8 mouse cellular contexts compared by ENCODE assay signal in genomic region chr1:93343504-93344047, GRCm38 (mm10). TPM values are rescaled to one million over a fixed set of nuclear protein-coding genes. Genes with fewer than 3 reads are reported as not detected.
DNase-seq lines count a peak whose midpoint lies in the region; ATAC-seq and TF ChIP-seq lines count a peak whose summit lies in the region.

No protein-coding gene starts in this region.

- no peaks in the 10 kb centered on the region for H3K36me3 ChIP-seq in lung, postnatal 0 days (ENCODE audit: insufficient read depth, low read length)

- 1% methylated on average over 39 of the region's 39 CpGs for WGBS in lung, postnatal 0 days

- TF ChIP-seq CTCF in lung, postnatal 0 days (IDR thresholded peaks at IDR 0.05): peak; percentile 67

- H3K4me3 ChIP-seq in lung, postnatal 0 days (ENCODE audit: low read depth, low read length): peak overlapping the region; percentile 91

- H3K9me3 ChIP-seq in lung, postnatal 0 days (ENCODE audit: low read length): no peaks in the 10 kb centered on the region

- no peak for TF ChIP-seq EP300 in lung, postnatal 0 days (IDR thresholded peaks at IDR 0.05)

- peak overlapping the region; percentile 84 for H3K4me2 ChIP-seq in lung, postnatal 0 days (replicated peaks; ENCODE audit: low read depth, low read length)

- H3K4me1 ChIP-seq in lung, postnatal 0 days (ENCODE audit: insufficient read depth, low read depth, low read length): peaks cover 7% of the 10 kb centered on the region; the same call in 1 of the 2 replicates

- DNase-seq in MN1 (ENCODE audit: low spot score): peak; percentile 97
- DNase-seq in cerebellum, adult 8-10 months: peak; percentile 91
- DNase-seq in forelimb bud, embryonic 11.5 days (ENCODE audit: low read depth, low spot score): peak; percentile 96
- peak; percentile 90 for DNase-seq in layer of hippocampus, adult 9-10 months (ENCODE audit: low spot score)
- peak; percentile 98 for DNase-seq in lung, postnatal 0 days (ENCODE audit: low spot score)
- DNase-seq in retina, adult 2 months (ENCODE audit: low read depth, low spot score): peak; percentile 88
- peak; percentile 91 for DNase-seq in thymus, postnatal 4 days

- ATAC-seq in hematopoietic stem cell, adult 5-6 weeks (replicated peaks in 1 of 2; ENCODE audit: insufficient read depth in 1 of 2, low FRiP score in 2 of 2, low TSS enrichment in 1 of 2, low read depth in 1 of 2, poor library complexity in 2 of 2, severe bottlenecking in 2 of 2): peak; percentile 95 to 96
- ATAC-seq in lung, postnatal 0 days: peak; percentile 96

- no peaks in the 10 kb centered on the region for H3K27me3 ChIP-seq in lung, postnatal 0 days (replicated peaks; ENCODE audit: insufficient read depth, low read length)

- peak overlapping the region; percentile 75 for H3K9ac ChIP-seq in lung, postnatal 0 days (replicated peaks; ENCODE audit: low read depth)

- peak overlapping the region; percentile 61; the same call in 1 of the 2 replicates for H3K27ac ChIP-seq in lung, postnatal 0 days (ENCODE audit: low read length)

RNA-seq across cellular contexts. Expression of gene Pask, which starts 0.3 kb away (rescaled TPM):
- 13.1 and 20.8 TPM in 2 replicates for total RNA-seq in hematopoietic stem cell, adult 5-6 weeks (2017)
- 1.4 and 1.8 TPM in 2 replicates for polyA plus RNA-seq in lung, postnatal 0 days (2015; fragmentation: Nextera tagmentation; extraction: Ambion mirVana)

RNA-seq across cellular contexts. Expression of gene Ppp1r7, which starts 0.9 kb away (rescaled TPM):
- 18.4 and 26.9 TPM in 2 replicates for total RNA-seq in hematopoietic stem cell, adult 5-6 weeks (2017)
- 28.6 and 31.4 TPM in 2 replicates for polyA plus RNA-seq in lung, postnatal 0 days (2015; fragmentation: Nextera tagmentation; extraction: Ambion mirVana)

RNA-seq across cellular contexts. Expression of gene Ano7, which starts 30.2 kb away (rescaled TPM):
- 0.13 TPM in 1 of 2 replicates, not detected in the other for total RNA-seq in hematopoietic stem cell, adult 5-6 weeks (2017)
- polyA plus RNA-seq in lung, postnatal 0 days (2015; fragmentation: Nextera tagmentation; extraction: Ambion mirVana): 0.06 TPM in 1 of 2 replicates, not detected in the other

RNA-seq across cellular contexts. Expression of gene Mterf4, which starts 37.9 kb away (rescaled TPM):
- 35.3 and 36.8 TPM in 2 replicates for total RNA-seq in hematopoietic stem cell, adult 5-6 weeks (2017)
- 18.9 and 23.0 TPM in 2 replicates for polyA plus RNA-seq in lung, postnatal 0 days (2015; fragmentation: Nextera tagmentation; extraction: Ambion mirVana)

Comparison
In these comparisons a context has a peak if more than half of its experiments do, and no peak if none do; other contexts are left out.
1. Peak in every context shown above with its lines: DNase-seq, ATAC-seq, H3K4me3 ChIP-seq and H3K27ac ChIP-seq.